Mouse (Mus musculus): ENCODE measurements around the gene Gfer.

Gfer gene

GRCm38 (mm10) chr17:24650070-24650616 lies 45.8 kb downstream of the Gfer start, which contains the start of gene Slc9a3r2:
Slc9a3r2 (minus strand) TSS chr17:24650327.
- in situ Hi-C loops (cut with MboI; ENCODE audit: low sequenced_read_pairs) = loop anchor here (10.0 kb wide), 1 partner anchor 115 kb away; the partner anchor contains the start of gene Rab26

GRCm38 (mm10) chr17:24649581-24650069 lies 46.3 kb downstream of the Gfer start:
- in situ Hi-C loops (cut with MboI; ENCODE audit: low sequenced_read_pairs) = loop anchor here (10.0 kb wide), 1 partner anchor 115 kb away; the partner anchor contains the start of gene Rab26

GRCm38 (mm10) chr17:24648731-24649377 lies 47.1 kb downstream of the Gfer start:
- in situ Hi-C loops (cut with MboI; ENCODE audit: low sequenced_read_pairs) = no loop called here

GRCm38 (mm10) chr17:24647493-24647892 lies 48.5 kb downstream of the Gfer start:
- in situ Hi-C loops (cut with MboI; ENCODE audit: low sequenced_read_pairs) = no loop called here

GRCm38 (mm10) chr17:24646381-24646780 lies 49.6 kb downstream of the Gfer start:
- in situ Hi-C loops (cut with MboI; ENCODE audit: low sequenced_read_pairs) = no loop called here

- in situ Hi-C loops (cut with MboI; ENCODE audit: low sequenced_read_pairs) = no loop called here
Observed at GRCm38 (mm10) chr17:24645916-24646315, 50.0 kb downstream of the Gfer start.

GRCm38 (mm10) chr17:24644875-24645721 lies 50.9 kb downstream of the Gfer start:
- in situ Hi-C loops (cut with MboI; ENCODE audit: low sequenced_read_pairs) = no loop called here

- in situ Hi-C loops (cut with MboI; ENCODE audit: low sequenced_read_pairs) = no loop called here
Observed at GRCm38 (mm10) chr17:24644030-24644715, 51.8 kb downstream of the Gfer start.
